Mouse (Mus musculus): ENCODE data around the gene Ilk.
"Not testable (repeated sequence)": the region's sequence is repeated elsewhere in the genome, so short reads cannot be mapped to it uniquely, and the experiment has no call there.

Ilk gene

GRCm38 (mm10) chr7:105736264-105736901, at the start of gene Ilk:
Gene Ilk (plus strand): TSS chr7:105736592.
- peak; percentile 96 for DNase-seq

GRCm38 (mm10) chr7:105690875-105691274, 45.5 kb upstream of the Ilk start:
- peak; percentile 29 for DNase-seq

- no peak for DNase-seq
These were observed 33.2 kb upstream of the Ilk start for GRCm38 (mm10) chr7:105703184-105703583.

- DNase-seq: no peak
These were observed 32.6 kb upstream of the Ilk start for GRCm38 (mm10) chr7:105703816-105704215.

GRCm38 (mm10) chr7:105708733-105709132, 27.7 kb upstream of the Ilk start:
- no peak for DNase-seq

GRCm38 (mm10) chr7:105715366-105715765, 21.0 kb upstream of the Ilk start:
- no peak for DNase-seq

- no peak for DNase-seq
These were observed 14.5 kb upstream of the Ilk start for GRCm38 (mm10) chr7:105721916-105722315.

- DNase-seq: peak; percentile 86
These were observed 10.0 kb upstream of the Ilk start for GRCm38 (mm10) chr7:105726144-105726979.

- no peak for DNase-seq
These were observed 9.4 kb upstream of the Ilk start for GRCm38 (mm10) chr7:105726980-105727325.

- peak; percentile 62 for DNase-seq
These were observed 7.5 kb upstream of the Ilk start for GRCm38 (mm10) chr7:105728701-105729428.

- DNase-seq: no peak
These were observed 2.6 kb upstream of the Ilk start for GRCm38 (mm10) chr7:105733836-105734235.

GRCm38 (mm10) chr7:105734826-105735225, 1.6 kb upstream of the Ilk start:
- no peak for DNase-seq

GRCm38 (mm10) chr7:105735464-105735863, 928 bp upstream of the Ilk start:
- DNase-seq: not testable (repeated sequence)

- DNase-seq: peak; percentile 52
These were observed 624 bp downstream of the Ilk start, which contains the start of gene Rrp8 for GRCm38 (mm10) chr7:105736911-105737521. Gene Rrp8 (minus strand): TSS chr7:105737385.

GRCm38 (mm10) chr7:105737648-105738047, 1.3 kb downstream of the Ilk start:
- DNase-seq: no peak

GRCm38 (mm10) chr7:105738286-105738685, 1.9 kb downstream of the Ilk start:
- no peak for DNase-seq

- peak; percentile 87 for DNase-seq
These were observed 2.6 kb downstream of the Ilk start for GRCm38 (mm10) chr7:105738948-105739347.

GRCm38 (mm10) chr7:105740089-105740795, 3.9 kb downstream of the Ilk start:
- DNase-seq: no peak

- peak; percentile 25 for DNase-seq
These were observed 4.5 kb downstream of the Ilk start for GRCm38 (mm10) chr7:105740851-105741250.

GRCm38 (mm10) chr7:105741978-105742377, 5.6 kb downstream of the Ilk start:
- DNase-seq: no peak

- DNase-seq: not testable (repeated sequence)
These were observed 6.3 kb downstream of the Ilk start for GRCm38 (mm10) chr7:105742539-105743215.
